Mouse (Mus musculus) intestine, embryonic 14.5 days (tissue): Measurements from ENCODE around the gene Rxfp3. TPM values are rescaled to one million over a fixed set of nuclear protein-coding genes. Genes with fewer than 3 reads are reported as not detected.
A peak's percentile ranks its signal among the peaks of the same experiment; 100 is the strongest.

Experiments used
- ATAC-seq: fragments of 200-750 bp; cut with Nextera tagmentation; replicated peaks from 2 replicates; pipeline ENCODE4 v1.8.0; 2017; ENCODE audit warnings: low read depth, moderate number of reproducible peaks, moderate TSS enrichment, moderate library complexity; ENCODE audit not compliant: low FRiP score, low TSS enrichment
- DNase-seq: peaks from one replicate; pipeline ENCODE4 v3.0.0-alpha.2; 2018; ENCODE audit warnings: low spot score
- H3K27ac ChIP-seq: fragments of 300-500 bp; sonication (generic); 2 replicates; pipeline ENCODE4 v1.5.1; 2014; ENCODE audit warnings: low read depth, mild to moderate bottlenecking, control low read depth
- H3K27me3 ChIP-seq: fragments of 300-500 bp; sonication (generic); replicated peaks from 2 replicates; pipeline ENCODE4 v1.6.1; 2014; ENCODE audit warnings: low read length, control low read depth; ENCODE audit not compliant: control insufficient read depth, insufficient read depth
- H3K36me3 ChIP-seq: fragments of 300-500 bp; sonication (generic); 2 replicates; pipeline ENCODE4 v1.6.1; 2014; ENCODE audit warnings: low read length, control low read depth; ENCODE audit not compliant: control insufficient read depth, insufficient read depth
- H3K4me1 ChIP-seq: fragments of 300-500 bp; sonication (generic); replicated peaks from 2 replicates; pipeline ENCODE4 v1.6.1; 2014; ENCODE audit warnings: low read length, control low read depth, mixed read lengths; ENCODE audit not compliant: control insufficient read depth, insufficient read depth
- H3K4me2 ChIP-seq: fragments of 300-500 bp; sonication (generic); 2 replicates; pipeline ENCODE4 v1.6.1; 2014; ENCODE audit warnings: low read length
- H3K4me3 ChIP-seq: fragments of 300-500 bp; sonication (generic); 2 replicates; pipeline ENCODE4 v1.5.1; 2014; ENCODE audit warnings: low read depth, low read length, control low read depth, mixed read lengths
- H3K9ac ChIP-seq: fragments of 300-500 bp; sonication (generic); 2 replicates; pipeline ENCODE4 v1.6.1; 2014; ENCODE audit warnings: mild to moderate bottlenecking, low read length
- H3K9me3 ChIP-seq: fragments of 300-500 bp; sonication (generic); 2 replicates; pipeline ENCODE4 v1.6.1; 2016; ENCODE audit warnings: low read length, control low read depth; ENCODE audit not compliant: control insufficient read depth
- WGBS: fragments of 180-500 bp; shearing (Covaris S2); extraction: QIAGEN DNeasy Blood & Tissue Kit; methylation state at CpG from one replicate; pipeline ENCODE4 v1.1.7; 2014; 5-methylcytosine and 5-hydroxymethylcytosine counted together
- polyA plus RNA-seq: library from polyadenylated mRNA; unstranded; fragments of >200 nt; fragmentation: Nextera tagmentation; extraction: Ambion mirVana; gene quantifications from 2 replicates; pipeline ENCODE4 v1.2.1, GENCODE M21; 2014

The Rxfp3 gene
- polyA plus RNA-seq, 1 experiment from 2014 or later: not detected

DNA sequence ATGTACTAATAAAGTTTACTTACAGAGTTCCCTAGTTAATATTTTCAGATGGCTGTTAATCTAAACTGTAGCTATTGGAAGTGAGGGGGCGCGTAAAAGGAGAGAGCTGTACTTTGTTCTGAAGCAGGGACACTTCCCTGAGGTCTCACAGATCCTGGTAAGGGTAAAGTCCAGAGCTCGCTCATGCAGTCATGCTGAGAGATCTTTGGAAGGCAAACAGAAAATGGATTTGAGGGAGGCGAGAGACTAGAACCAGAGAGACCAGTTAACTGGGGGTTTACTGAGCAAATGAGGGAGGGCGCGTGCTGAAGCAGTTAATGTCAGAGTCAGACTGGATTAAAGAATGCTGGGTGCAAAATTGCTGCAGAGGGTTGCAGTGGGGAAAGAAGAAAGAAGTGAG is 52.0 kb downstream of the Rxfp3 start:
- DNase-seq (peak; percentile 57), ATAC-seq (peak; percentile 41; the same call in 1 of the 2 replicates)
- Histone ChIP-seq H3K4me1 (peaks cover 12% of the 10 kb centered on the region; the same call in 1 of the 2 replicates), H3K4me2 (peak overlapping the region; percentile 20), H3K9me3 (no peaks in the 10 kb centered on the region), H3K9ac (no peak overlapping the region), H3K27me3 (no peaks in the 10 kb centered on the region), H3K4me3 (no peak overlapping the region), H3K36me3 (peaks cover 10% of the 10 kb centered on the region; the same call in 1 of the 2 replicates), H3K27ac (peak overlapping the region; percentile 27)
- WGBS: 60% methylated on average over 6 of the region's 6 CpGs

Other genes starting within 250 kb of the Rxfp3 start
- gene C1qtnf3, start 85.7 kb downstream of the Rxfp3 start, polyA plus RNA-seq: 0.95 and 1.7 TPM in 2 replicates
- gene Amacr, start 56.2 kb downstream of the Rxfp3 start, polyA plus RNA-seq: 21.6 and 22.7 TPM in 2 replicates
- gene Slc45a2, start 37.3 kb downstream of the Rxfp3 start, polyA plus RNA-seq: not detected in 2 replicates
- 4.2 and 4.5 TPM in 2 replicates for gene Adamts12, start 26.8 kb upstream of the Rxfp3 start, polyA plus RNA-seq